Mouse (Mus musculus) heart, embryonic 14.5 days (tissue): ENCODE data around the gene Fam169b. TPM values are rescaled to one million over a fixed set of nuclear protein-coding genes. Genes with fewer than 3 reads are reported as not detected.
"Not testable (repeated sequence)": the region's sequence is repeated elsewhere in the genome, so short reads cannot be mapped to it uniquely, and the experiment has no call there.

Experiments used
- ATAC-seq: fragments of 200-750 bp; cut with Nextera tagmentation; 2 replicates; pipeline ENCODE4 v1.8.0; 2017; ENCODE audit warnings: low read depth, moderate TSS enrichment; ENCODE audit not compliant: insufficient number of reproducible peaks, insufficient read depth, low FRiP score
- H3K27ac ChIP-seq, 2 experiments: fragments of 200-500 bp in 1 of 2; fragments of 300-500 bp in 1 of 2; sonication (generic) in 1 of 2; replicated peaks in 1 of 2; 2 replicates each; pipeline ENCODE4 v1.5.1; 2012 to 2014; ENCODE audit warnings: low read depth in 2 of 2, low read length in 2 of 2, control low read depth in 1 of 2, mild to moderate bottlenecking in 1 of 2, mixed read lengths in 1 of 2; ENCODE audit not compliant: control insufficient read depth in 1 of 2, insufficient read depth in 1 of 2
- H3K27me3 ChIP-seq: fragments of 300-500 bp; sonication (generic); 2 replicates; pipeline ENCODE4 v1.6.1; 2014; ENCODE audit warnings: mild to moderate bottlenecking, low read length, control low read depth; ENCODE audit not compliant: control insufficient read depth, insufficient read depth
- H3K36me3 ChIP-seq: fragments of 300-500 bp; sonication (generic); 2 replicates; pipeline ENCODE4 v1.6.1; 2014; ENCODE audit warnings: mild to moderate bottlenecking, control low read depth, low read length, mixed read lengths; ENCODE audit not compliant: control insufficient read depth, insufficient read depth
- H3K4me1 ChIP-seq, 2 experiments: fragments of 200-500 bp in 1 of 2; fragments of 300-500 bp in 1 of 2; sonication (generic) in 1 of 2; 2 replicates each; pipeline ENCODE4 v1.6.1; 2012 to 2014; ENCODE audit warnings: low read length in 2 of 2, control low read depth in 1 of 2, mixed read lengths in 1 of 2; ENCODE audit not compliant: control insufficient read depth in 2 of 2, insufficient read depth in 2 of 2
- H3K4me2 ChIP-seq: fragments of 300-500 bp; sonication (generic); 2 replicates; pipeline ENCODE4 v1.6.1; 2014; ENCODE audit warnings: mild to moderate bottlenecking, low read length
- H3K4me3 ChIP-seq, 2 experiments: fragments of 200-500 bp in 1 of 2; fragments of 300-500 bp in 1 of 2; sonication (generic) in 1 of 2; 2 replicates each; pipeline ENCODE4 v1.5.1; 2012 to 2014; ENCODE audit warnings: low read length in 2 of 2, mild to moderate bottlenecking in 2 of 2, control low read depth in 1 of 2, low read depth in 1 of 2, moderate library complexity in 1 of 2; ENCODE audit not compliant: control insufficient read depth in 1 of 2, insufficient read depth in 1 of 2
- H3K9ac ChIP-seq: fragments of 300-500 bp; sonication (generic); 2 replicates; pipeline ENCODE4 v1.6.1; 2014; ENCODE audit warnings: mild to moderate bottlenecking, low read length
- H3K9me3 ChIP-seq: fragments of 300-500 bp; sonication (generic); 2 replicates; pipeline ENCODE4 v1.6.1; 2016; ENCODE audit warnings: low read length, control low read depth; ENCODE audit not compliant: control insufficient read depth
- WGBS: fragments of 180-500 bp; shearing (Covaris S2); extraction: QIAGEN DNeasy Blood & Tissue Kit; methylation state at CpG from one replicate; pipeline ENCODE4 v1.1.7; 2014; 5-methylcytosine and 5-hydroxymethylcytosine counted together
- polyA plus RNA-seq: library from polyadenylated mRNA; unstranded; fragments of >200 nt; fragmentation: Nextera tagmentation; extraction: Ambion mirVana; gene quantifications from 2 replicates; pipeline ENCODE4 v1.2.1, GENCODE M21; 2014

The Fam169b gene
- polyA plus RNA-seq, 1 experiment from 2014 or later: 0.05 TPM

GRCm38 (mm10) chr7:68265391-68265790 lies 8.2 kb upstream of the Fam169b start:
- Histone ChIP-seq H3K27me3 (no peaks in the 10 kb centered on the region), H3K4me3 (no peak overlapping the region), H3K9ac (no peak overlapping the region), H3K4me2 (no peak overlapping the region), H3K9me3 (0 out of 2 replicates have a peak, but pooled peaks cover 6% of the 10 kb centered on the region), H3K36me3 (no peaks in the 10 kb centered on the region), H3K4me1 (peaks cover 12 to 14% of the 10 kb centered on the region in 2 experiments), H3K27ac (no peak overlapping the region)
- ATAC-seq: no peak
- WGBS: 41% methylated on average over 7 of the region's 7 CpGs

GRCm38 (mm10) chr7:68266691-68267090 lies 6.9 kb upstream of the Fam169b start:
- ATAC-seq: no peak
- Histone ChIP-seq H3K4me1 (peaks cover 14 to 15% of the 10 kb centered on the region in 2 experiments), H3K27ac (no peak overlapping the region), H3K9ac (no peak overlapping the region), H3K4me3 (no peak overlapping the region), H3K9me3 (no peaks in the 10 kb centered on the region), H3K36me3 (no peaks in the 10 kb centered on the region), H3K27me3 (no peaks in the 10 kb centered on the region), H3K4me2 (no peak overlapping the region)
- 40% methylated on average over 6 of the region's 6 CpGs for WGBS

DNA sequence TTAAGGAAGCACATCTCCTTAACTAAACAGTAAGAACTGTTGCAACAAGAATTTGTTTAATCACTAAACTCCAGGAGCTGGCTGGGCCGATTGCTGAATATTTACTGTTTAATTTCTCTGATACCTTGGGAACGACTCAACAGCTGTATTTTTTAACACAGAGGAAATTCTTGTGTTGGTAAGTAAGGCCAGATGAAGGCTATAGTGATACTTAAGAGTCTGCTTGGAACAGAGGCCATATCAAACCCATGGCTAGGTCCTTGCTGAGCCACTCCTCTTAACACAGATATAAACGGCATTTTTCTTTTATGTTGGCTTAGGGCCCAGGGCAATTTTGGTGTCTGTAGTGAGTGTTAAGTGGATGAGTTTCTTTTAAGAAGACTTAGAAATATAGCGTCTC lies 3.1 kb upstream of the Fam169b start:
- ATAC-seq: no peak

DNA sequence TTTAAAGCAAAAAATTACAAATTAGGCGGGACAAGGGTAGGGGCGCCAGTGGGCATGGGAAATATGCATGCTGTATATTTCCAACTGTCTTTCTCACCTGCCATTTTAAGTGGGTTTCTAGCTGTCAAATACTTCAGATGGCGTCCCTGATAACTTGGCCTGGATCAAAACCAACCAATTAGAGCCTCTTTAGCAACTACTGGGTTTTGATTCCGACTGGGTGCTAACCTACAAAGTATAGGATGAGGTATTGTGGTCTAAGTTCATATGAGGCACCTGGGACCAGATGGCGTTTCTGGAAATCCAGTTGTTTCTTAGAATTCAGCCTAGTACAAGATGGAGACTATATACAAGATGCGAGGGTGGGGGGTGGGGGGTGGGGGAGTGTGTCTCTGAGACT lies 1.8 kb upstream of the Fam169b start:
- H3K9me3 ChIP-seq: no peaks in the 10 kb centered on the region
- ATAC-seq: no peak
- H3K27ac ChIP-seq: no peak overlapping the region
- no peak overlapping the region for H3K4me3 ChIP-seq
- peaks cover 11% of the 10 kb centered on the region in 2 experiments; a peak in 3 of 4 replicates for H3K4me1 ChIP-seq
- 89% methylated on average over 6 of the region's 6 CpGs for WGBS
- H3K4me2 ChIP-seq: no peak overlapping the region
- peaks cover 12% of the 10 kb centered on the region for H3K27me3 ChIP-seq
- H3K9ac ChIP-seq: no peak overlapping the region
- H3K36me3 ChIP-seq: no peaks in the 10 kb centered on the region

More for the DNA sequence above, 3.1 kb upstream of the Fam169b start:
- Histone ChIP-seq H3K9me3 (no peaks in the 10 kb centered on the region), H3K27me3 (peaks cover 8% of the 10 kb centered on the region; the same call in 1 of the 2 replicates), H3K4me2 (no peak overlapping the region), H3K36me3 (no peaks in the 10 kb centered on the region), H3K9ac (no peak overlapping the region), H3K4me1 (peaks cover 2 to 3% of the 10 kb centered on the region in 2 experiments; a peak in 1 of 4 replicates), H3K4me3 (no peak overlapping the region), H3K27ac (no peak overlapping the region)
- whole genome bisulfite sequencing: 40% methylated on average over 4 of the region's 4 CpGs

DNA sequence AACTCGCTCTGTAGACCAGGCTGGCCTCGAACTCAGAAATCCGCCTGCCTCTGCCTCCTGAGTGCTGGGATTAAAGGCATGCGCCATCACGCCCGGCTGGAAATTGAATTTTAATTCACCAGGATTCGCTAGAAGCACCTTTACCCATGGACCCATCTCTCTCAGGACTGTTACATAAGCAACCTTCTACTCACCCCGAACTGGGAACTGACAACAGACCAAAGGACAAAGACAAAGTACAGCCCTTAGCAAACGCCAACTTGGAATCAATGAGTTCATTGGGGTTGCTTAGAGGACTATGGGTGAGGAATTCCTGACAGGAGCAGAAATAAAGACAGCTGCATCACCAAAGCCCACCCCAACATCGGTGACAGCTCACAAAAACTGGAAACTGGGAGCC lies 1.0 kb upstream of the Fam169b start:
- Histone ChIP-seq H3K9ac (no peak overlapping the region), H3K4me3 (no peak overlapping the region), H3K9me3 (no peaks in the 10 kb centered on the region), H3K36me3 (no peaks in the 10 kb centered on the region), H3K4me1 (peaks cover 11% of the 10 kb centered on the region in 2 experiments; a peak in 3 of 4 replicates), H3K27me3 (peaks cover 12% of the 10 kb centered on the region), H3K4me2 (no peak overlapping the region), H3K27ac (no peak overlapping the region)
- no peak for ATAC-seq
- WGBS: 84% methylated on average over 10 of the region's 10 CpGs

GRCm38 (mm10) chr7:68274218-68274617 lies 579 bp downstream of the Fam169b start:
- Histone ChIP-seq H3K27ac (no peak overlapping the region), H3K4me1 (peaks cover 11% of the 10 kb centered on the region in 2 experiments; a peak in 3 of 4 replicates), H3K9me3 (no peaks in the 10 kb centered on the region), H3K27me3 (peaks cover 15% of the 10 kb centered on the region), H3K9ac (no peak overlapping the region), H3K4me2 (no peak overlapping the region), H3K36me3 (no peaks in the 10 kb centered on the region), H3K4me3 (no peak overlapping the region)
- no peak for ATAC-seq
- 77% methylated on average over 2 of the region's 2 CpGs for WGBS

DNA sequence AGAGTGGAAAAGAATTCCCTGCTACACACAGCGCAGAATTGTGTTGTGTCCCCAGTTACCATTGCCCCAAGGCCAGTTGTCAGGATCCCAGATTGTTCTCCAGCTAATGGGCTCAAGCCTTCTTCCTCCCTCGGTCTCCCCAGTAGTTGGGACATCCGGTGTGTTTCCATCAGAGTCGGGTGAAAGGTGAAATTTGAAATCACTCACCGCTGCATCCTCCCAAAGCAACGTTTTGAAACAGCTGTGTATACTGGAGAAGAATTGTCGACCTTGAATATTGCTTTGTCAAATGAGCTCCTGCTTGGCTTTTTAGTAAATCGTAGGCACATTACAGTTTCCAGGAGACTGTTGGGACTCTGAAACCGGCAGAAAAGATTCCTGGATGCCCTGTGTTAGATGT lies 1.3 kb downstream of the Fam169b start:
- Histone ChIP-seq H3K9ac (no peak overlapping the region), H3K27ac (no peak overlapping the region), H3K36me3 (no peaks in the 10 kb centered on the region), H3K4me1 (peaks cover 11% of the 10 kb centered on the region in 2 experiments; a peak in 3 of 4 replicates), H3K4me3 (no peak overlapping the region), H3K4me2 (no peak overlapping the region), H3K27me3 (peaks cover 15% of the 10 kb centered on the region), H3K9me3 (no peaks in the 10 kb centered on the region)
- ATAC-seq: no peak
- WGBS: 69% methylated on average over 9 of the region's 9 CpGs

GRCm38 (mm10) chr7:68275445-68275837 lies 1.8 kb downstream of the Fam169b start:
- peak overlapping the region; percentile 89 for H3K4me2 ChIP-seq
- not testable (repeated sequence) for H3K36me3 ChIP-seq, ATAC-seq, H3K27ac ChIP-seq, H3K9me3 ChIP-seq
- peak overlapping the region; percentile 65 for H3K9ac ChIP-seq
- WGBS: 45% methylated on average over 9 of the region's 9 CpGs
- peaks cover 15% of the 10 kb centered on the region for H3K27me3 ChIP-seq
- peak overlapping the region; percentile 46 to 50 for H3K4me3 ChIP-seq
- H3K4me1 ChIP-seq: peaks cover 11% of the 10 kb centered on the region in 2 experiments; a peak in 3 of 4 replicates
